Mouse (Mus musculus) heart, postnatal 36 days (tissue): ENCODE measurements around the gene Ugt1a8. TPM values are rescaled to one million over a fixed set of nuclear protein-coding genes. Genes with fewer than 3 reads are reported as not detected.
"Not testable (repeated sequence)": the region's sequence is repeated elsewhere in the genome, so short reads cannot be mapped to it uniquely, and the experiment has no call there.

Source experiments
- DNase-seq, 2 experiments: peaks; one replicate each; pipeline ENCODE4 v3.0.0; 2021 to 2022
- intact Hi-C: fragments of 180-260 bp; cut with DNase I; formaldehyde crosslinking; loops from one replicate; pipeline ENCODE4 v1.15.1; 2025
- total RNA-seq, 2 experiments: library from RNA; stranded (reverse); gene quantifications; 2 replicates each; pipeline ENCODE4 v1.2.3; 2021

Ugt1a8 gene
- total RNA-seq, 2 experiments from 2014 or later: not detected

DNA sequence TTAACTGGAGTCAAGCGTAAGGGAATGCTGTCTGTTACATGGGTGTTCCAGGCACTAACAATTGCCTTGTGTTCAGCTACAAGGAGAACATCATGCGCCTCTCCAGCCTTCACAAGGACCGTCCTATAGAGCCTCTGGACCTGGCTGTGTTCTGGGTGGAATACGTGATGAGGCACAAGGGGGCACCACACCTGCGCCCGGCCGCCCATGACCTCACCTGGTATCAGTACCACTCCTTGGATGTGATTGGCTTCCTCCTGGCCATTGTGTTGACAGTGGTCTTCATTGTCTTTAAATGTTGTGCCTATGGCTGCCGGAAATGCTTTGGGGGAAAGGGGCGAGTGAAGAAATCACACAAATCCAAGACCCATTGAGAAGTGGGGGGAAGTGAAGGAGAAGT, 130.4 kb downstream of the Ugt1a8 start:
- intact Hi-C loops: no loop called here
- DNase-seq: no peak

- intact Hi-C loops: no loop called here
Observed at GRCm38 (mm10) chr1:88218591-88218990, 131.0 kb downstream of the Ugt1a8 start.

DNA sequence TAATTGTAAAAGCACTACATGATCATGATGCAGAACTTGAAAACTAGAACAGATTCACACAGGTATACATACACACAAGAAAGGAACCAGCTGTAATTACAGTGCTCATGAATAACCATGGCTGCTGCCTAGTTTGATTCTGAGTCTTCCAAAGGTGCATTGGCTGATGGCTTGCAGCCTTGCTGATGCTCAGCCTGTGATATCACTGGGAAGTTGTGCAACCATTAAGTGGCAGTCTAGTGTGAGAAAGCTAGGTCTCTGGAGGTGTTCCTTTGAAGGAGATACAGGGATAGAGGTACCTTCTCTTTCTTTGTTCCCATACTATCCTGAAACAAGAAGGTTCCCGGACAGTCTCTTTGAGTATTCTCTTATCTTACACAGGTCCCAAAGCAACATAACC, 131.4 kb downstream of the Ugt1a8 start:
- DNase-seq: no peak
- intact Hi-C loops: no loop called here

More at GRCm38 (mm10) chr1:88218591-88218990, 131.0 kb downstream of the Ugt1a8 start:
- DNase-seq: no peak

DNA sequence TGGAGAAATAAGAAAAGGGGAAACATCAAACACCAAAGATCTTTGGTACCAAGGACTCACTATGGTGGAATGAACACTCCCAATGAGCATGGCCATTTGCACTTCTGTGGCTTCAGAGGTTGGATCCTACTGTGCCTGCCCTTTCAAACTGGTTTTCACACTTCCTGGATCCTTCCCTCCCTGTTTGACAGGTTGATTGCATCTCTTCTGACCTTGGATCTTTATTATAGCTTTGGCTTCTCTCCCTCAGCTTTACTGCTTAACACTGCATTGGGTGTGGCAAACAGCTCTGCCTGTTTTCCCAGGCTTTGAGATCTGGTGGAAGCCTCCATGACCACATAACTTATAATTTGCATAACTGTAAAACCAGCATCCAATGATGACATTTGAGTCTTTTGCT, 132.7 kb downstream of the Ugt1a8 start:
- intact Hi-C loops: no loop called here
- peak in 1 of 2 experiments; percentile 11 for DNase-seq

DNA sequence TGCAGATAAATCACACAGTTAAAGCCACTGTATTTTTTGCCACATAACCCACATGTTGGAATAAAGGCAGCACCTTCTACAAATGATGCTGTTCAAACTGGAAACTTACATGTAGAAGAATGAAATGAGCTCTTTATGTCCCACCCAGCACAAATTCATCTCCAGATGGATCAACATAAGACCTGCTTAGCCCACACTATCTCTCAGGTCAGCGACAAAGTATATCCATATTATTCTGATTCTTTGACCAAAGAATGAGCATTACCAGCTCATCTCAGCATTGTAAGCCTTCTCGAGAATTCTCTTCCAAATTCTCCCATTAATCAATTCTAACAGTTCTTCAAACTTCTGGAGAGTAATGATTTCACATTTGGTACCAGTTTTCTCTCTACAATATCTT, 134.6 kb downstream of the Ugt1a8 start:
- intact Hi-C loops: no loop called here
- no peak for DNase-seq

GRCm38 (mm10) chr1:88223011-88223515, 135.4 kb downstream of the Ugt1a8 start:
- intact Hi-C loops: not testable (repeated sequence)
- peak in 1 of 2 experiments; percentile 2 for DNase-seq

DNA sequence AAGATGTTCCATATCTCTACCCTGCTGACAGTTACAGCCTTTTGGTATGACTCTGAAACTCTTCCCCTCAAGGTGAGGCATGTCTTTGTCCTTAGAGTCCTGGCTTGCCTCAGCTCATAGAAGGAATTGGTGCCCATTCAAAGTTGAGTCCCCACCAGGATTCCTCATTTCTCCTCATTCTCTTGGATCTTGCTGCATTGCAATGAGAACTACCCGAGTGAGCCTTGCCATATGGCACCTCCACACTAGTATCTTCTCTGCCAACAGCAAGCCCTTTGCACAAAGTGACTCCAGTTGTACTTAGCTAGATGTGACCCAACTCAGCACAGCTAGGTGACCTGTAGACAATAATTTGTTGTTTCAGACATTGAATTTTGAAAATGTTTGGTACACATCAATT, 136.0 kb downstream of the Ugt1a8 start:
- DNase-seq: peak in 1 of 2 experiments; percentile 6
- intact Hi-C loops: no loop called here

DNA sequence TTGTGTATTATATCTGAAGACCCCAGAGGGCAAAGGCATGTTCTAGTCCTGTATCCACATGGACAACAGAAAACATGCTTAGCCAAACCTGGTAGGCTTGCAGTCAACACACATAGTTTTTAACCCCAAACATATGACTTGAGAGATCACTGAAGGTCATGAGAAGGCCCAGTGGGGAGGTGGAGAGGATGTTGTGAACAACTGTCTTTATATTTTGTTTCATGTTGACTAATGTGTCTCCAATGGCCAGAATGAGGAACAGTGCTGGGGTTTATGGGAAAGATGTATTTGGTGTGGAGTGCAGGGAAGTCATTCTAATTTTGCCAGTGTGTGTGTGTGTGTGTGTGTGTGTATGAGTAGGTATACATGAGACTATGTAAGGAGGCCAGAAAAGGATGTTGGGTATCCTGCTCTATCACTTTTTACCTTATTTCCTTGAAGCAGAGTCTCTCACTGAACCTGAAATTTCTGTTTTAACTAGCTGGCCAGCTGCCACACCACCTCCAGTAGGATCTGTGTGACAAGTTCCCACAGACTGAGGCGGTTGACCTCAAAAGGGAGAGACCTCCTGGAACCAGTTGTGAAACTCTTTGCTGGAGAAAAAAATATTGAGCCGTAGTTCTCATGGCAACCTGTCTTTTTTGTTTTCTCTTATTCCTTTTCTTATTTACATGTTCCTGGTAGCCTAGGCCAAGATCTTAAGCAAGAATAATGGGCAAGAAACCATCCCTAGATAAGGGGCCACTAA, 136.6 kb downstream of the Ugt1a8 start:
- intact Hi-C loops: no loop called here
- peak in 1 of 2 experiments; percentile 21 for DNase-seq

DNA sequence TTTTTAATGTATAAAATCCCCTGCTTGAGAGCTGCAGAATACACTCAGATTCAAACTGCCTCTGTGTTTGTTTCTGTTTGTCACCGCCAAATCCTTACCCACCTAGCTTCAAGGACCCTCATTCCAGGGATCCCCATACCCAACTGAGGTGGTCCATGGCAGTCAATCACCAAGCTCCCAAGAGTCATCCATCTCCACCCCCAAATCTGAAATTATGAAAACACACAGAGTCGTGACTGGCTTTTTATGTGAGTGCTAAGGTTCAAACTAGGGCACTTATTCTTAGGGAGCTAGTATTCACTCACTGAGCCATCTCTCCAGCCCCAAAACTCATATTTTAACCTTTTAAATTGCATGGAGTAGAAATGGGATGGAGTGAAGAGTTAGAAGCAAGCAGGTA, 137.7 kb downstream of the Ugt1a8 start:
- DNase-seq, intact Hi-C loops: not testable (repeated sequence)

DNA sequence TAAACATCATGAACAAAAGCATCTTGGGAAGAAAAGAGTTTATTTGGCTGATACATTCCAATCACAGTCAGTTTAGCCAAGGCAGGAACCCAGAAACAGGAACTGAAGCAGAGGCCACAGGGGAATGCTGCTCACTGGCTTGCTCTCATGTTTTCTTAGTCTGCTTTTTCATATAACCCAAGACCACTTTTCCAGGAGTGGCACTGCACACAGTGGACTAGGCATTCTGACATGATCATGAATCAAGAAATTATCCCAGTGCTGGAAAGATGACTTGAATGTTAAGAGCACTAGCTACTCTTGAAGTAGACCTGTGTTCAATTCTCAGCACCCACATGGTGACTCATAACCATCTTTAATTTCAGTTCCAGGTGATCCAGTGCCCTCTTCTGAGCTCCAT, 138.1 kb downstream of the Ugt1a8 start:
- DNase-seq: peak; percentile 4 to 7
- intact Hi-C loops: no loop called here

GRCm38 (mm10) chr1:88226670-88227379, 139.2 kb downstream of the Ugt1a8 start, which contains the start of gene Mroh2a:
Mroh2a (plus strand) TSS chr1:88226986.
- peak; percentile 20 to 32 for DNase-seq
- intact Hi-C loops: no loop called here

- peak; percentile 12 to 14 for DNase-seq
- intact Hi-C loops: no loop called here
Observed at GRCm38 (mm10) chr1:88227482-88227881, 139.9 kb downstream of the Ugt1a8 start.

- intact Hi-C loops: no loop called here
- peak; percentile 10 for DNase-seq
Observed at GRCm38 (mm10) chr1:88228121-88228520, 140.5 kb downstream of the Ugt1a8 start.

- DNase-seq: peak in 1 of 2 experiments; percentile 3
- intact Hi-C loops: no loop called here
Observed at GRCm38 (mm10) chr1:88229566-88229965, 142.0 kb downstream of the Ugt1a8 start.

DNA sequence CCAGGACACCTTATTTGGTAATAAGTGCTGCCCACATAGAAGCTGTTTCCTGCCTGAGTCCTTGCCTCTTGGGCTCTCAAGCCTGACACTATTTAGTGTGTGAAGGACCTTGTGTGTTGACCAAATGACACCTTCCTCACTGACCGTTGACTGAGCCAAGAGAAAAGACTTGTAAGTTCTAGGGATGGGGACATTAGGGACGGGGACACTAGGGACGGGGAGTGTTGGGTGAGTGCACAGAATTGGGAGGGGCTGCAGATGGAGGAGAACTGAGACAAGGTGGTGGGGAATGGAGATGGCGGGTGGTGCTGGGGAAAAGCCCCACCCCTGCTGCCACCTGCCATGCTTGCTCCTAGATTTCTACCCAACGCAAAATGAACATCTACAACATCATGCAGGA, 142.4 kb downstream of the Ugt1a8 start:
- DNase-seq: no peak
- intact Hi-C loops: no loop called here

GRCm38 (mm10) chr1:88230421-88230820, 142.8 kb downstream of the Ugt1a8 start:
- intact Hi-C loops: no loop called here
- DNase-seq: no peak

DNA sequence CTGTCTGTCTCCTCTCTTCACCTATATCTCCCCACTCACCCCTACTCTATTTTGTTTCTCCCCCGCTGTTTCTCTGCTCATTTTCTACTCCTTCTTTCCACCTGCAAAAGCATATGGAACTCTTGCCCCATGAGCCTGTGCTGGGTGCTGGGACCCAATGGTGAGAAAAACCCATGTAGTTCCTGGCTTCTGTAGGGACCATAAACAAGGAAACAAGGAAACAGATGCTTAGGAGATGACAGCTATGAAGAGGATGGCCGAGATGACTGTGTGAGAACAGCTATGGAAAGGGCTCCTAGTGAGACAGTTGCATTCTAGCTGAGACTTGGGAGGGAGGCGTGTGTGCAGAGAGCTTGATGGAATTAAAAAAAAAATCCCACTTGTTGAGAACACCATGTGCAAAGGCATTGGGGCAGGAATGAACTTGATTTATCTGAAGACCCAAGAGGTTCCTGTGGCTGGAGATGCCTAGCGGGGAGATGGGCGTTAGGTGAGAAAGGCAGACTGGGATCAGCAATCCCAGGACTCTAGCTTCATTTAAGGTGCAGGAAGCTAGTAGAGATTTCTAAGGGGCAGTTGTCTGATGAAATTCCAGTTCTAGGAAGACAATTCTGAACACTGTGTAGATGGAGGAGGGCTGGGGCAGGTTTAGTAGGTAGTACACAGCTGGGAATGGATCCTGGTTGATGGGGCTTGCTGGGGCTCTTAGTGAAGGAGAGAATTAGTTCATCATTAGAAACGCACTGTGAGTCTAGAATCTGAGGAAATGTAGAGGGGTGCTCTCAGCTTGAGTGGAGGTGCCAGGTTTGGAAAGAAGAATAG, 143.6 kb downstream of the Ugt1a8 start:
- no peak for DNase-seq
- intact Hi-C loops: no loop called here

DNA sequence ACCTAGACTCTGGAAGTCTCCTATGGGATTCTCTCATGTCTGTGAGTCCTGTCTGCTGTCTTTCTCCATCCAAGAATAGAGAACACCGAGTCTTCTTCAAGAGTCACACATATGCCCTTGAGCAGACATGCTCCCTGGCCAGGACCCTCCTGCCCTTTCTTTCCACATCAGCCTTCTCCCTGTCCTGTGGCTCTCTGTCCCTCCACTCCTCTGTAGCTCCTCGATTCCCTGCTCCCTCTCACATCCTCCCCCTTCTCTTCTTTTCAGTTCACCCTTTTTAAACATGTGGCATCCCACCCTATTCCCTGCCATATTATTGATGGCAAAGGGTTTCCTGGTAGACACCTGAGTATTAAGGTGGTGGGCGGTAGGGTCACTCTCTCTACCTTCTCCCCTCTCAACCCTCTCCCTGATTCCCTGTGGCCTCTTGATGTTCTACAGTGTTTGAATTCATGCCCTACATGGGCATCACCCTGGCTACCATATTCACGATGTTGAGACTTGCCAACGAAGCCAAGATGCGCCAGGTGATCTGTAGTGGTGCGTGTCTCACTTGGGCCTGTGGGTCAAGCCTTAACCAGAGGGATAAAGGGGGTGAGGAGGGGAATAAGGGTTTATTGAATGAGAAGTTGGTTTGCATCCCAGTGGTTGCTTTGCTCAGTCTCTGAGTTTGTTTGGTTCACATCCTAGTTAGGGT, 144.3 kb downstream of the Ugt1a8 start:
- intact Hi-C loops: no loop called here
- DNase-seq: no peak

- intact Hi-C loops: no loop called here
- DNase-seq: no peak
Observed at GRCm38 (mm10) chr1:88232664-88233380, 145.2 kb downstream of the Ugt1a8 start.
